Mouse (Mus musculus) erythroblast, embryonic 14.5 days (primary cell): ENCODE results near the gene Cyp2c23. TPM values are rescaled to one million over a fixed set of nuclear protein-coding genes. Genes with fewer than 3 reads are reported as not detected.

Source experiments
- H3K27me3 ChIP-seq: 2 replicates; pipeline ENCODE4 v1.6.1; 2012; ENCODE audit warnings: inconsistent platforms; ENCODE audit not compliant: control insufficient read depth
- H3K36me3 ChIP-seq: 2 replicates; pipeline ENCODE4 v1.6.1; 2012; ENCODE audit warnings: mild to moderate bottlenecking, inconsistent platforms; ENCODE audit not compliant: control insufficient read depth
- H3K4me1 ChIP-seq: 2 replicates; pipeline ENCODE4 v1.6.1; 2012; ENCODE audit warnings: inconsistent platforms; ENCODE audit not compliant: control insufficient read depth
- H3K4me3 ChIP-seq: replicated peaks from 2 replicates; pipeline ENCODE3; 2012; ENCODE audit warnings: moderate library complexity, mild to moderate bottlenecking, inconsistent platforms
- H3K9me3 ChIP-seq: 2 replicates; pipeline ENCODE4 v1.6.1; 2012; ENCODE audit warnings: low read length, inconsistent platforms, mixed read lengths; ENCODE audit not compliant: control insufficient read depth
- GATA1 ChIP-seq: IDR thresholded peaks from 2 replicates; pipeline ENCODE4 v1.6.1; 2012; ENCODE audit warnings: low read length, inconsistent platforms, mixed read lengths
- TAL1 ChIP-seq: IDR thresholded peaks from 3 replicates; pipeline ENCODE4 v1.6.1; 2012; ENCODE audit warnings: low read length, inconsistent platforms, mixed read lengths
- polyA plus RNA-seq: library from polyadenylated mRNA; stranded (reverse); fragments of >175 nt; gene quantifications from 2 replicates; pipeline ENCODE4 v1.2.3, GENCODE M21; 2012

Cyp2c23 gene
- polyA plus RNA-seq, 1 experiment = not detected

DNA sequence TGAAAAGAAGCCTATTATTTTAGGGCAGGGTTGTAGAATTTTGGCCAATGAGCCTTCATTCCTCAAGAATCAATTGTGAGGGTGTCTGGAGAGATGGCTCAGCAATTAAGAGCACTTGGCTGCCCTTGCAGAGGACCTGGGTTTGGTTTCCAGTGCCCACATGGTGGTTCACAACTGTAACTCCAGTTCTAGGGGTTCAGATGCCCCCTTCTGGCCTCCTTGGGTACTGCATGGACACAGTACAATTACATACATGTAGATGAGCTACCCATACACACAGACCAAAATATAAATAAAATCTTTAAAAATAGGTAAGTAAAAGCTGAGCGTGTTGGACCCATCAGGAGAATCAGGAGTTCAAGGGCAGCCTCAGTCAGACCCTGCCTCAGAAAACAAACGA lies 67.8 kb downstream of the Cyp2c23 start:
- TF ChIP-seq TAL1 (no peak), GATA1 (no peak)
- H3K36me3 ChIP-seq = no peaks in the 10 kb centered on the region; the same call in 1 of the 2 replicates
- no peaks in the 10 kb centered on the region for H3K27me3 ChIP-seq
- no peaks in the 10 kb centered on the region for H3K9me3 ChIP-seq
- no peaks in the 10 kb centered on the region for H3K4me1 ChIP-seq
- H3K4me3 ChIP-seq = no peak overlapping the region

DNA sequence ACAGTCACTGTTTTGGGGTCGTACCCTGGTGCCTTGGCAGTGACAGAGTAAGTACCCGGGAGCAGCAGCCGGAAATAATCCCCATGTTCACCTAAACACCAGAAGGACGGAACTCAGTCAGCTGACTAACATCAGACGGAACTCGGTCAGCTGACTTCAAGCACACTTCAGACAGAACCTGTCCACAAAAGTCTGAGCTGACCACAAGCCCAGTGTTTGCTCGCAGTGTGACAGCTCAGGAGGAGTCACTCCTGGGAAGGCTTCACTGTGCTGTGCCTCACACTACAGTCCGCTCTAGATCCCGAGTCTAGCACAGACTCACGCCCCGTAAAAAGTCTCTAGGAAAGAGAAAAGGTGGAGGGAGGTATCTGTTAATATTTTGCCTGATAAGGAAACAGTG lies 69.0 kb downstream of the Cyp2c23 start:
- H3K27me3 ChIP-seq = no peaks in the 10 kb centered on the region
- no peak for TF ChIP-seq TAL1
- no peak for TF ChIP-seq GATA1

DNA sequence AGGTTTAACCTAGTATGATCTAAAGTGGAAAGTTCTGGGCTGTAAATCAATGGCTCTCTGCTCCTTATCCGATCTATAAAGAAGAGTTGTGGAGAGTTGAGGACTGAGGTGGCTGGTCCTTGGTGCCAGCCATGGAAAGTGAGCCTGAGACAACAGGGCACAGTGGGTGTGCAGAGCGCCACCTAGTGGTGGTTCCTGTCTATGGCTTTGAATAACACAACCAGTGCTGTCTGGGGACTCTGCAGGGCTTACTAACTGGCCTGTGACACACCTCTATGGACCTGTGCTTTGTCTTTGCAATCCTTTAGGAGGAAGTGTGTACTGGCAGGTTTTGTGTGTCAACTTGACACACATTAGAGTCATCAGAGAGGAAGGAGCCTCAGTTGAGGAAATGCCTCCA lies 69.8 kb downstream of the Cyp2c23 start:
- H3K27me3 ChIP-seq = no peaks in the 10 kb centered on the region
- H3K4me1 ChIP-seq = no peaks in the 10 kb centered on the region
- no peaks in the 10 kb centered on the region for H3K9me3 ChIP-seq
- H3K36me3 ChIP-seq = no peaks in the 10 kb centered on the region; the same call in 1 of the 2 replicates
- TF ChIP-seq GATA1 = no peak
- no peak for TF ChIP-seq TAL1
- no peak overlapping the region for H3K4me3 ChIP-seq

More for the DNA sequence above, 69.0 kb downstream of the Cyp2c23 start:
- H3K9me3 ChIP-seq = no peaks in the 10 kb centered on the region
- no peaks in the 10 kb centered on the region; the same call in 1 of the 2 replicates for H3K36me3 ChIP-seq
- H3K4me3 ChIP-seq = no peak overlapping the region
- H3K4me1 ChIP-seq = no peaks in the 10 kb centered on the region

DNA sequence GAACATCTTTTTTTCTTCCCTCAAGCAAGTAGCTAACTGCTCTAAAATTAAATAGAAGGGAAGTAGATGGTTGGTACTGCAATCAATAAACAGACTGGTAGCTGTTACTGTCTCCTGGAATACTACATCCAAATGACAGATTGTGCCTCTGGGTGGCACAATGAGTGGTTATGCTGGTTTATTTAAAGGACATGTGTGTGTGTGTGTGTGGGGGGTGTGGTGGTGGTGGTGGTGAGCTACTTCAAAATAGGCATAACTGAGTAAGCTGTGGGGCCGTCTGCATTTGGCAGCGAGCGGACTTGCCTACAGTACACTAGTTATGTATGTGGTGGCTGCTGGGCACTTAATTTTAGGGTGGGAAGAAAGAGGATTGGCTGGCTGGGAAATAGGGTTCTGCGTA lies 71.1 kb downstream of the Cyp2c23 start:
- Histone ChIP-seq H3K4me3 (no peak overlapping the region), H3K4me1 (no peaks in the 10 kb centered on the region), H3K27me3 (no peaks in the 10 kb centered on the region), H3K9me3 (no peaks in the 10 kb centered on the region), H3K36me3 (no peaks in the 10 kb centered on the region; the same call in 1 of the 2 replicates)
- TF ChIP-seq GATA1 (no peak), TAL1 (no peak)

DNA sequence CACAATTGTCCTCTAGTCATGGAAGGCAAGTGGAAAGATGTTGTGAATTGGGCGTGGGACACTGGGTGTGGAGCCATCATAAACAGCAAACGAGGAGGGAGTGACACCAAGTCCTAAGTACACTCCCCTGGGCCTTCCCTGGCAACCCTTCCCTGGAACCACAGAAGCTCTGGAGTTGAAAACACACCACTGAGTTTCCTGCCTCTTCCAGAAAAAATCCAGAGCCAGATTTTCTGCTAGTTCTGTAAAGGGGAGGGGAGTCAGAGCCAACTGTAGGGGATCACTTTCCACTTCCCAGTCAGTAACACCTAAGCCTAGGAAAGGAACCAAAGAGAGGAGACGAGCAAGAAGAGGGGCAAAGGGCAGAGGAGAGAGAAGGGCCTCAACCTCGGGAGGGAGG lies 71.6 kb downstream of the Cyp2c23 start:
- Histone ChIP-seq H3K4me3 (no peak overlapping the region), H3K4me1 (no peaks in the 10 kb centered on the region), H3K36me3 (no peaks in the 10 kb centered on the region; the same call in 1 of the 2 replicates), H3K9me3 (no peaks in the 10 kb centered on the region), H3K27me3 (no peaks in the 10 kb centered on the region)
- TF ChIP-seq TAL1 (no peak), GATA1 (no peak)

DNA sequence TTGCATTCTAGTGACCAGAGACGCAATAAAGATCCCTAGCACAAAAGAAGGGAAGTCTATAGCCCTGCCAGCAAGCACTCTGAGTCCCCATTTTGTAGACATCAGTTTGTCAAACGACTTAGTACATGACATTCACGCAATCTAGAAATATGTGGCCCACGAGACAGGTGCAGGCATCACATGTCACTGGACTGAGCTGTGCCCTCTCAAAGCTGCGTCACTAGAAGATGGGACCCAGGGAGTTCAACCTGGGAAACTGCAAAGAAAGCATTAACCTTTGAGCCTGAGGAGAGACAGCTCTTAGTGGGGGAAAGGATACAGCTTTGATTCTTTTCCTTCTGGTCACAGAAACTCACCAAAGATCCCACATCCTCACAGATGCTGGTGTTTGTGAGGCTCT lies 73.7 kb downstream of the Cyp2c23 start:
- Histone ChIP-seq H3K9me3 (no peaks in the 10 kb centered on the region), H3K36me3 (no peaks in the 10 kb centered on the region; the same call in 1 of the 2 replicates), H3K27me3 (no peaks in the 10 kb centered on the region), H3K4me1 (no peaks in the 10 kb centered on the region), H3K4me3 (no peak overlapping the region)
- no peak for TF ChIP-seq GATA1
- TF ChIP-seq TAL1 = no peak

Other genes with a start within 250 kb of the Cyp2c23 start
- 0.01 TPM in 1 of 2 replicates, not detected in the other for gene Abcc2, start 247.0 kb downstream of the Cyp2c23 start, polyA plus RNA-seq
- gene Dnmbp, start 89.0 kb downstream of the Cyp2c23 start, polyA plus RNA-seq = 0.02 TPM in 1 of 2 replicates, not detected in the other
- 0.20 and 0.42 TPM in 2 replicates for gene Cpn1, start 42.7 kb downstream of the Cyp2c23 start, polyA plus RNA-seq
- 0.02 and 0.04 TPM in 2 replicates for gene Erlin1, start 40.6 kb upstream of the Cyp2c23 start, polyA plus RNA-seq
- 0.27 and 0.37 TPM in 2 replicates for gene Chuk, start 78.3 kb upstream of the Cyp2c23 start, polyA plus RNA-seq
- gene Cwf19l1, start 106.7 kb upstream of the Cyp2c23 start, polyA plus RNA-seq = 0.34 and 0.41 TPM in 2 replicates
- 3.9 and 5.6 TPM in 2 replicates for gene Bloc1s2, start 117.2 kb upstream of the Cyp2c23 start, polyA plus RNA-seq
- gene Pkd2l1, start 163.2 kb upstream of the Cyp2c23 start, polyA plus RNA-seq = not detected in 2 replicates
- not detected in 2 replicates for gene Scd3, start 174.1 kb upstream of the Cyp2c23 start, polyA plus RNA-seq